21 mouse cellular contexts compared by ENCODE assay signal in genomic region chrX:48428642-48429041, GRCm38 (mm10). TPM values are rescaled to one million over a fixed set of nuclear protein-coding genes. Genes with fewer than 3 reads are reported as not detected.
DNase-seq lines count a peak whose midpoint lies in the region; ATAC-seq and TF ChIP-seq lines count a peak whose summit lies in the region.
"Had no signal": no experiment of that assay in that cellular context is flagged by ENCODE, and none has a peak within 500 bp of the region (broad histone marks: within the 10 kb centered on the region; RNA-seq: fewer than 3 reads in every experiment).

No protein-coding gene starts in this region.

- no peaks in the 10 kb centered on the region for H3K9me3 ChIP-seq in heart, postnatal 0 days (replicated peaks; ENCODE audit: control insufficient read depth, low read length)
- no peaks in the 10 kb centered on the region for H3K9me3 ChIP-seq in intestine, embryonic 15.5 days
- H3K9me3 ChIP-seq: forebrain, embryonic 10.5 days; G1E; limb, embryonic 15.5 days; midbrain, embryonic 13.5 days; neural tube, embryonic 15.5 days; stomach, embryonic 15.5 days had no signal

- peak overlapping the region; percentile 56; the same call in 1 of the 2 replicates for H3K27ac ChIP-seq in heart, postnatal 0 days (ENCODE audit: low read depth)
- peak overlapping the region; percentile 85 for H3K27ac ChIP-seq in thymus, adult 2 months (ENCODE audit: control insufficient read depth, insufficient read depth, low read length)
- no peak overlapping the region for H3K27ac ChIP-seq in intestine, embryonic 15.5 days
- H3K27ac ChIP-seq: forebrain, embryonic 10.5 days; hindbrain, embryonic 14.5 days; limb, embryonic 15.5 days; midbrain, embryonic 13.5 days; neural tube, embryonic 15.5 days had no signal

- H3K9ac ChIP-seq in heart, postnatal 0 days (replicated peaks; ENCODE audit: low read depth, low read length): no peak overlapping the region
- no peak overlapping the region for H3K9ac ChIP-seq in intestine, embryonic 15.5 days
- H3K9ac ChIP-seq: forebrain, postnatal 0 days; hindbrain, embryonic 14.5 days; limb, embryonic 15.5 days; midbrain, embryonic 13.5 days; neural tube, embryonic 15.5 days; stomach, embryonic 15.5 days had no signal

- DNase-seq in heart, postnatal 0 days (ENCODE audit: low spot score): no peak
- no peak for DNase-seq in heart, postnatal 10 days
- DNase-seq in thymus, adult 2 months: no peak
- no peak for DNase-seq in thymus, postnatal 10 days (ENCODE audit: low spot score in 2 of 2)
- DNase-seq in MN1 (ENCODE audit: low spot score): no peak
- DNase-seq: cerebellum, adult 2 months; forebrain, postnatal 0 days; lung, adult 2 months; right cerebral cortex, postnatal 14 days; spleen, adult 18-20 months; thymus, adult 18-20 months had no signal

- no peaks in the 10 kb centered on the region for H3K36me3 ChIP-seq in heart, postnatal 0 days (replicated peaks; ENCODE audit: control insufficient read depth, insufficient read depth, low read length)
- H3K36me3 ChIP-seq in thymus, adult 2 months (ENCODE audit: control insufficient read depth, insufficient read depth, low read length): no peaks in the 10 kb centered on the region
- H3K36me3 ChIP-seq in intestine, embryonic 15.5 days: no peaks in the 10 kb centered on the region
- H3K36me3 ChIP-seq: forebrain, embryonic 10.5 days; limb, embryonic 15.5 days; midbrain, embryonic 13.5 days; neural tube, embryonic 15.5 days; stomach, embryonic 15.5 days had no signal

- TF ChIP-seq CTCF in heart, postnatal 0 days (IDR thresholded peaks at IDR 0.05; ENCODE audit: low read depth): no peak
- TF ChIP-seq CTCF in thymus, adult 2 months (IDR thresholded peaks at IDR 0.05; ENCODE audit: borderline replicate concordance, control insufficient read depth, extremely low read depth, insufficient read depth, low read length, poor library complexity): no peak

- WGBS in heart, postnatal 0 days: 69% methylated on average over 8 of the region's 8 CpGs
- WGBS in thymus, adult 2 months: 29% methylated on average over 8 of the region's 8 CpGs
- 82% methylated on average over 8 of the region's 8 CpGs for WGBS in intestine, embryonic 15.5 days

- H3K4me2 ChIP-seq in heart, postnatal 0 days (ENCODE audit: low read depth, low read length): no peak overlapping the region
- H3K4me2 ChIP-seq in intestine, embryonic 15.5 days (replicated peaks): no peak overlapping the region
- H3K4me2 ChIP-seq: hindbrain, embryonic 14.5 days; limb, embryonic 15.5 days; midbrain, embryonic 13.5 days; neural tube, embryonic 15.5 days; stomach, embryonic 15.5 days had no signal

- no peak overlapping the region for H3K4me3 ChIP-seq in heart, postnatal 0 days (ENCODE audit: low read depth, low read length)
- H3K4me3 ChIP-seq in thymus, adult 2 months (ENCODE audit: control insufficient read depth, insufficient read depth, low read length): no peak overlapping the region
- no peak overlapping the region for H3K4me3 ChIP-seq in intestine, embryonic 15.5 days (replicated peaks)
- H3K4me3 ChIP-seq: forebrain, embryonic 10.5 days; limb, embryonic 15.5 days; midbrain, embryonic 13.5 days; neural tube, embryonic 15.5 days; stomach, embryonic 15.5 days had no signal

- intact Hi-C loops in heart, postnatal 10 days (cut with DNase I): no loop called here

- no peak for TF ChIP-seq EP300 in heart, postnatal 0 days (IDR thresholded peaks at IDR 0.05; ENCODE audit: low read depth)

- ATAC-seq in heart, postnatal 0 days (ENCODE audit: insufficient read depth, low read depth): no peak
- peak; percentile 21 for ATAC-seq in granulocyte monocyte progenitor cell, adult 5-6 weeks (replicated peaks; ENCODE audit: poor library complexity, severe bottlenecking)
- ATAC-seq in intestine, embryonic 15.5 days: no peak
- ATAC-seq: forebrain, postnatal 0 days; intestine, embryonic 16.5 days; midbrain, embryonic 13.5 days had no signal

- 0 out of 2 replicates have a peak, but pooled peaks cover 14% of the 10 kb centered on the region for H3K4me1 ChIP-seq in heart, postnatal 0 days (ENCODE audit: control insufficient read depth, insufficient read depth)
- H3K4me1 ChIP-seq in thymus, adult 2 months (replicated peaks; ENCODE audit: control insufficient read depth, insufficient read depth, low read length): peaks cover 71% of the 10 kb centered on the region
- H3K4me1 ChIP-seq in intestine, embryonic 15.5 days (replicated peaks): 0 out of 2 replicates have a peak, but pooled peaks cover 15% of the 10 kb centered on the region
- H3K4me1 ChIP-seq: midbrain, embryonic 13.5 days; neural tube, embryonic 15.5 days had no signal

- TF ChIP-seq POLR2A in thymus, adult 2 months (IDR thresholded peaks at IDR 0.05; ENCODE audit: control insufficient read depth, extremely low read depth, insufficient read depth, low read length, poor library complexity): no peak

- no peaks in the 10 kb centered on the region for H3K27me3 ChIP-seq in heart, postnatal 0 days (ENCODE audit: control insufficient read depth, insufficient read depth, low read length)
- H3K27me3 ChIP-seq in thymus, adult 2 months (ENCODE audit: control insufficient read depth, insufficient read depth, low read length): no peaks in the 10 kb centered on the region
- H3K27me3 ChIP-seq in intestine, embryonic 15.5 days (replicated peaks): no peaks in the 10 kb centered on the region
- H3K27me3 ChIP-seq: limb, embryonic 15.5 days; midbrain, embryonic 13.5 days; neural tube, embryonic 15.5 days; stomach, embryonic 15.5 days had no signal

RNA-seq across cellular contexts. Expression of gene Elf4, which starts 34.3 kb away (rescaled TPM):
- 12.3 and 13.0 TPM in 2 replicates for total RNA-seq in heart, postnatal 0 days (2014; rRNA removed; ENCODE audit: low replicate concordance)
- 4.1 and 4.6 TPM in 2 replicates for polyA plus RNA-seq in heart, postnatal 0 days (2015; fragmentation: Nextera tagmentation; extraction: Ambion mirVana)
- 10 to 100 TPM; 15.3 to 16.7 TPM for total RNA-seq in heart, postnatal 10 days (2021)
- 90.5 and 92.3 TPM in 2 replicates for polyA plus RNA-seq in thymus, adult 2 months (2012; rRNA removed)
- total RNA-seq in granulocyte monocyte progenitor cell, adult 5-6 weeks (2014; fragmentation: Nextera tagmentation): 45.1 and 47.2 TPM in 2 replicates
- total RNA-seq in granulocyte monocyte progenitor cell, adult 5-6 weeks (2017): 12.7 and 13.8 TPM in 2 replicates
- 13.0 and 13.9 TPM in 2 replicates for polyA plus RNA-seq in intestine, embryonic 15.5 days (2015; fragmentation: Nextera tagmentation; extraction: Ambion mirVana)
